Mouse (Mus musculus): ENCODE measurements around the gene Ston2. TPM values are rescaled to one million over a fixed set of nuclear protein-coding genes. Genes with fewer than 3 reads are reported as not detected.

The Ston2 gene
- polyA plus RNA-seq, 1 experiment from 2014 or later = 16.4 TPM

DNA sequence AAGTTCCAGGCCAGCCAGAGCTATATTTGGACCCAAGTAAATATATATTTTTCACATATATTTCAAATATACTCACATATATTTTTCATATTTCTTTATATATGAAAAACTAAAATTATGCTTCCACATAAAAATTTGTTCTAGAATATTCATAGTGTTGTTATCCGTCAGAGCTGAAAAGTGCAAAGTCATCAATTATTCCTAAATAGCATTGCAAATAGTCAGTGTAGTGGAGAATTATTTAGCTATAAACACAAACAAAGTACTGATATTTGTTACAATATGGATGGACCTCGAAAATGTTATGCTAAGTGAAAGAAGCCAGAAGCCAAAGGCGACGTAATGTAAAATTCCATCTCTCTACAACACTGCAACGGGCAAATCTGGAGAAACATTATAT, 6.8 kb downstream of the Ston2 start:
- ATAC-seq (ENCODE audit: insufficient number of reproducible peaks, insufficient read depth, low FRiP score, low read depth) = no peak
- WGBS = 85% methylated on average over 5 of the region's 5 CpGs
- no peak overlapping the region for H3K4me3 ChIP-seq (ENCODE audit: low read depth, low read length)
- no peaks in the 10 kb centered on the region for H3K27me3 ChIP-seq (ENCODE audit: control insufficient read depth, insufficient read depth, low read length)
- H3K4me1 ChIP-seq (ENCODE audit: control insufficient read depth, insufficient read depth, low read length) = peaks cover 9% of the 10 kb centered on the region
- H3K9ac ChIP-seq (replicated peaks; ENCODE audit: low read depth, low read length) = no peak overlapping the region
- no peaks in the 10 kb centered on the region for H3K9me3 ChIP-seq (ENCODE audit: control insufficient read depth, low read depth, low read length)
- H3K27ac ChIP-seq (ENCODE audit: low read length) = no peak overlapping the region
- H3K36me3 ChIP-seq (ENCODE audit: control insufficient read depth, insufficient read depth, low read length) = no peaks in the 10 kb centered on the region
- H3K4me2 ChIP-seq (replicated peaks; ENCODE audit: low read depth, low read length) = no peak overlapping the region

GRCm38 (mm10) chr12:91780531-91780930, 7.7 kb downstream of the Ston2 start:
- H3K4me2 ChIP-seq (replicated peaks; ENCODE audit: low read depth, low read length) = no peak overlapping the region
- no peaks in the 10 kb centered on the region for H3K36me3 ChIP-seq (ENCODE audit: control insufficient read depth, insufficient read depth, low read length)
- H3K4me1 ChIP-seq (ENCODE audit: control insufficient read depth, insufficient read depth, low read length) = 0 out of 2 replicates have a peak, but pooled peaks cover 8% of the 10 kb centered on the region
- no peak overlapping the region for H3K9ac ChIP-seq (replicated peaks; ENCODE audit: low read depth, low read length)
- no peak overlapping the region for H3K27ac ChIP-seq (ENCODE audit: low read length)
- no peak for ATAC-seq (ENCODE audit: insufficient number of reproducible peaks, insufficient read depth, low FRiP score, low read depth)
- 82% methylated on average over 3 of the region's 3 CpGs for WGBS
- H3K9me3 ChIP-seq (ENCODE audit: control insufficient read depth, low read depth, low read length) = no peaks in the 10 kb centered on the region
- H3K4me3 ChIP-seq (ENCODE audit: low read depth, low read length) = no peak overlapping the region
- no peaks in the 10 kb centered on the region for H3K27me3 ChIP-seq (ENCODE audit: control insufficient read depth, insufficient read depth, low read length)

DNA sequence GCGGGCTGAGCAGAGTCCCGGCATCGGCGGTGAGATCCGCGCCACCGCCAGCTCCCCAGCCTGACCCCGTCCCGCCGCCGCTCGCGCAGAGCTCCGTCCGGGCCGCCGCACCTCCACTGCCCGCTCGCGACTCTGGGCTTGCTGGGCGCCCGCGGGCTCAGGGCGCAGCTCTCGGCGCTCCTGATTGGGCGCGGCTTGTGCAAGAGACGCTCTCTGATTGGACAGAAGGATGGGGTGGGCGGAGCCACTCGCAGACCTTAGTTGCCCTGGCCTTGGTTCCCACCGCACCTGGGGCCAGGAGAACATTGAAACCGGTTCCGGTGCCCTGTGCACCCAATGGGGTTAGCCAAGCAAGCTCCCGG, 9.2 kb downstream of the Ston2 start:
- under 1% methylated on average over 35 of the region's 35 CpGs for WGBS
- H3K4me3 ChIP-seq (ENCODE audit: low read depth, low read length) = peak overlapping the region; percentile 67
- peak overlapping the region; percentile 91 for H3K4me2 ChIP-seq (replicated peaks; ENCODE audit: low read depth, low read length)
- peak overlapping the region; percentile 15; the same call in 1 of the 2 replicates for H3K27ac ChIP-seq (ENCODE audit: low read length)
- no peaks in the 10 kb centered on the region for H3K9me3 ChIP-seq (ENCODE audit: control insufficient read depth, low read depth, low read length)
- H3K36me3 ChIP-seq (ENCODE audit: control insufficient read depth, insufficient read depth, low read length) = no peaks in the 10 kb centered on the region
- H3K27me3 ChIP-seq (ENCODE audit: control insufficient read depth, insufficient read depth, low read length) = no peaks in the 10 kb centered on the region
- peak; percentile 91 for ATAC-seq (ENCODE audit: insufficient number of reproducible peaks, insufficient read depth, low FRiP score, low read depth)
- peak overlapping the region; percentile 40; the same call in 1 of the 2 replicates for H3K9ac ChIP-seq (replicated peaks; ENCODE audit: low read depth, low read length)
- H3K4me1 ChIP-seq (ENCODE audit: control insufficient read depth, insufficient read depth, low read length) = peaks cover 11% of the 10 kb centered on the region; the same call in 1 of the 2 replicates

DNA sequence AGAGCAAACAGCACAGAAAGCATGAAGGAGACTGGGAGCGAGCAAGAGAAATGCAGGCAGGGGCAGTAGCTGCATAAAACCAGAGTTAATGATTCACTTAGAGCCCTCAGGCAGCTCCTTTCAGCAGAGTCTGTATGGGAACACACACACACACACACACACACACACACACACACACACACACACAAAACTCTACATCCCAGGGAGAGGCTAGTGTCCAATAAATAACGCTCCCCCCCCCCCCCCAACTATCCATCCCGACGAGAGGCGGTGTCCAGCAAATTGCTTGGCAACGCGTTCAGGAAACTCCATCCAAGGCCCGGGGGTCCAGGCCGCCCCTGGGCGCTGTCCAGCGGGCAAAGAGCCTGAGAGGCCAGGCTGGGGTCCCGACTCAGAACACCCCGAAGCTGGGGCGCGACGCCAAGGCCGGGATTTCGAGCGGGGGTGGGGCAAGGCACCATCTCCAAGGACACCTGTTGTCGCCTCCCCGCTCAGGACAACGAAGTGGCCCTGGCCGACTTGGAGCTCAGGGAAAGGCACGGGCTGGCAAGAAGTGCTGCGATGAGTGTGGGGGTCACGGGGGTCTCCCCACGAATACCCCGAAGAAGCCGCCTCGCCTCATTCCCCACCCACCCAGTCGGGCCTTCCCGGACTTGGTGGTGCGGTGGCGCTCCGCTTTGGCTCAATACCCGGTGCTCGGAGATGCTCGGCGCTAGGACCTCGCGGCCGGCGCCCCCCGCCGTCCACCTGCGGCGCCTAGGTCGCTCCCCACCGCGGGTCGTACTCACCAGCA, 9.8 kb downstream of the Ston2 start:
- peak overlapping the region; percentile 91 for H3K4me2 ChIP-seq (replicated peaks; ENCODE audit: low read depth, low read length)
- H3K4me3 ChIP-seq (ENCODE audit: low read depth, low read length) = peak overlapping the region; percentile 67
- H3K9ac ChIP-seq (replicated peaks; ENCODE audit: low read depth, low read length) = peak overlapping the region; percentile 40; the same call in 1 of the 2 replicates
- H3K36me3 ChIP-seq (ENCODE audit: control insufficient read depth, insufficient read depth, low read length) = no peaks in the 10 kb centered on the region
- no peaks in the 10 kb centered on the region for H3K27me3 ChIP-seq (ENCODE audit: control insufficient read depth, insufficient read depth, low read length)
- H3K9me3 ChIP-seq (ENCODE audit: control insufficient read depth, low read depth, low read length) = no peaks in the 10 kb centered on the region
- ATAC-seq (ENCODE audit: insufficient number of reproducible peaks, insufficient read depth, low FRiP score, low read depth) = peak; percentile 76
- H3K4me1 ChIP-seq (ENCODE audit: control insufficient read depth, insufficient read depth, low read length) = peaks cover 11% of the 10 kb centered on the region; the same call in 1 of the 2 replicates
- WGBS = under 1% methylated on average over 43 of the region's 51 CpGs
- peak overlapping the region; percentile 15; the same call in 1 of the 2 replicates for H3K27ac ChIP-seq (ENCODE audit: low read length)

DNA sequence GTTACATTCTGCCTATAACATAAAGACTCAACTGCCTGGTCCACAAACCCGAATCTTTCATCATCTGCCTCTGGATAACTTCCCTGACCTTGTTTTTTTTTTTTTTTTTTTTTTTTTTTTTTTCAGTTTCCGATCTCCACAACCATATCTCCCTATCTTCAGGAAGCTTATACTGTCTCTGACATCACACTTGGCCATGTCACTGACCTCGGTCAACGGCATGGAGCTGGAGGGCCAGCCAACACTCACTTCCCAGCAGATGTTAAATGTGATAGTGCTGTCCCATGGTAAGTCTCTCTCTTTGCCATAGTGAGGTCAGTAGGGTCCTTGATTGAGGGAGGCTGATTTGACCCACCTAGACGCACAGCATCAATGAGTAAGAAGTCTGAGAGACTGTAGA, 11.8 kb downstream of the Ston2 start:
- Histone ChIP-seq H3K4me1 (ENCODE audit: control insufficient read depth, insufficient read depth, low read length) (peaks cover 11% of the 10 kb centered on the region; the same call in 1 of the 2 replicates), H3K9ac (replicated peaks; ENCODE audit: low read depth, low read length) (no peak overlapping the region), H3K27me3 (ENCODE audit: control insufficient read depth, insufficient read depth, low read length) (no peaks in the 10 kb centered on the region), H3K36me3 (ENCODE audit: control insufficient read depth, insufficient read depth, low read length) (no peaks in the 10 kb centered on the region), H3K4me2 (replicated peaks; ENCODE audit: low read depth, low read length) (no peak overlapping the region), H3K27ac (ENCODE audit: low read length) (no peak overlapping the region), H3K4me3 (ENCODE audit: low read depth, low read length) (no peak overlapping the region), H3K9me3 (ENCODE audit: control insufficient read depth, low read depth, low read length) (no peaks in the 10 kb centered on the region)
- ATAC-seq (ENCODE audit: insufficient number of reproducible peaks, insufficient read depth, low FRiP score, low read depth) = no peak
- WGBS = 81% methylated on average over 5 of the region's 5 CpGs

GRCm38 (mm10) chr12:91774811-91775284, 13.3 kb downstream of the Ston2 start:
- no peak overlapping the region for H3K4me2 ChIP-seq (replicated peaks; ENCODE audit: low read depth, low read length)
- H3K9ac ChIP-seq (replicated peaks; ENCODE audit: low read depth, low read length) = no peak overlapping the region
- no peak overlapping the region for H3K27ac ChIP-seq (ENCODE audit: low read length)
- 40% methylated on average over 8 of the region's 8 CpGs for WGBS
- no peaks in the 10 kb centered on the region for H3K9me3 ChIP-seq (ENCODE audit: control insufficient read depth, low read depth, low read length)
- no peak overlapping the region for H3K4me3 ChIP-seq (ENCODE audit: low read depth, low read length)
- no peaks in the 10 kb centered on the region for H3K27me3 ChIP-seq (ENCODE audit: control insufficient read depth, insufficient read depth, low read length)
- no peak for ATAC-seq (ENCODE audit: insufficient number of reproducible peaks, insufficient read depth, low FRiP score, low read depth)
- peaks cover 11% of the 10 kb centered on the region; the same call in 1 of the 2 replicates for H3K4me1 ChIP-seq (ENCODE audit: control insufficient read depth, insufficient read depth, low read length)
- no peaks in the 10 kb centered on the region for H3K36me3 ChIP-seq (ENCODE audit: control insufficient read depth, insufficient read depth, low read length)

- H3K4me2 ChIP-seq (replicated peaks; ENCODE audit: low read depth, low read length) = no peak overlapping the region
- H3K4me3 ChIP-seq (ENCODE audit: low read depth, low read length) = no peak overlapping the region
- H3K4me1 ChIP-seq (ENCODE audit: control insufficient read depth, insufficient read depth, low read length) = 0 out of 2 replicates have a peak, but pooled peaks cover 6% of the 10 kb centered on the region
- whole genome bisulfite sequencing = 61% methylated on average over 2 of the region's 2 CpGs
- no peaks in the 10 kb centered on the region for H3K9me3 ChIP-seq (ENCODE audit: control insufficient read depth, low read depth, low read length)
- H3K27me3 ChIP-seq (ENCODE audit: control insufficient read depth, insufficient read depth, low read length) = no peaks in the 10 kb centered on the region
- H3K36me3 ChIP-seq (ENCODE audit: control insufficient read depth, insufficient read depth, low read length) = no peaks in the 10 kb centered on the region
- no peak for ATAC-seq (ENCODE audit: insufficient number of reproducible peaks, insufficient read depth, low FRiP score, low read depth)
- H3K9ac ChIP-seq (replicated peaks; ENCODE audit: low read depth, low read length) = no peak overlapping the region
- H3K27ac ChIP-seq (ENCODE audit: low read length) = no peak overlapping the region
These were observed 19.3 kb downstream of the Ston2 start for GRCm38 (mm10) chr12:91768871-91769270.

GRCm38 (mm10) chr12:91768176-91768575, 20.0 kb downstream of the Ston2 start:
- H3K4me3 ChIP-seq (ENCODE audit: low read depth, low read length) = no peak overlapping the region
- no peak overlapping the region for H3K9ac ChIP-seq (replicated peaks; ENCODE audit: low read depth, low read length)
- no peaks in the 10 kb centered on the region for H3K9me3 ChIP-seq (ENCODE audit: control insufficient read depth, low read depth, low read length)
- WGBS = 73% methylated on average over 6 of the region's 6 CpGs
- no peaks in the 10 kb centered on the region for H3K36me3 ChIP-seq (ENCODE audit: control insufficient read depth, insufficient read depth, low read length)
- no peak overlapping the region for H3K27ac ChIP-seq (ENCODE audit: low read length)
- no peaks in the 10 kb centered on the region for H3K27me3 ChIP-seq (ENCODE audit: control insufficient read depth, insufficient read depth, low read length)
- H3K4me1 ChIP-seq (ENCODE audit: control insufficient read depth, insufficient read depth, low read length) = 0 out of 2 replicates have a peak, but pooled peaks cover 6% of the 10 kb centered on the region
- no peak for ATAC-seq (ENCODE audit: insufficient number of reproducible peaks, insufficient read depth, low FRiP score, low read depth)
- no peak overlapping the region for H3K4me2 ChIP-seq (replicated peaks; ENCODE audit: low read depth, low read length)

Data from stomach, embryonic 14.5 days (tissue).